Mouse (Mus musculus) midbrain, embryonic 13.5 days (tissue): ENCODE measurements at regions not wholly inside any gene's neighbourhood (a gene's known extent, or its start where the extent isn't known, plus 50 kb on each side); places are given as distances from the start of the nearest gene placed in this dataset.

Experiments
- ATAC-seq: fragments of 200-750 bp; cut with Nextera tagmentation; 2 replicates; pipeline ENCODE4 v1.8.0; 2017; ENCODE audit warnings: mild to moderate bottlenecking, moderate TSS enrichment, moderate library complexity
- H3K27ac ChIP-seq: fragments of 300-500 bp; sonication (generic); 2 replicates; pipeline ENCODE4 v1.5.1; 2015; ENCODE audit warnings: inconsistent platforms, mild to moderate bottlenecking, moderate library complexity
- H3K27me3 ChIP-seq: fragments of 300-500 bp; sonication (generic); 2 replicates; pipeline ENCODE4 v1.6.1; 2015; ENCODE audit warnings: mild to moderate bottlenecking, inconsistent platforms
- H3K36me3 ChIP-seq: fragments of 300-500 bp; sonication (generic); 2 replicates; pipeline ENCODE4 v1.6.1; 2015; ENCODE audit warnings: mild to moderate bottlenecking, inconsistent platforms
- H3K4me1 ChIP-seq: fragments of 300-500 bp; sonication (generic); replicated peaks from 2 replicates; pipeline ENCODE4 v1.6.1; 2015; ENCODE audit warnings: inconsistent platforms
- H3K4me2 ChIP-seq: fragments of 300-500 bp; sonication (generic); replicated peaks from 2 replicates; pipeline ENCODE4 v1.6.1; 2015; ENCODE audit warnings: moderate library complexity, mild to moderate bottlenecking, inconsistent platforms
- H3K4me3 ChIP-seq: fragments of 300-500 bp; sonication (generic); replicated peaks from 2 replicates; pipeline ENCODE4 v1.5.1; 2015; ENCODE audit warnings: mild to moderate bottlenecking, inconsistent platforms
- H3K9ac ChIP-seq: fragments of 300-500 bp; sonication (generic); replicated peaks from 2 replicates; pipeline ENCODE4 v1.6.1; 2015; ENCODE audit warnings: mild to moderate bottlenecking, inconsistent platforms
- H3K9me3 ChIP-seq: fragments of 300-500 bp; sonication (generic); 2 replicates; pipeline ENCODE4 v1.6.1; 2016; ENCODE audit warnings: mild to moderate bottlenecking, inconsistent platforms
- WGBS: fragments of 180-500 bp; shearing (Covaris S2); methylation state at CpG from one replicate; pipeline ENCODE4 v1.1.7; 2015; 5-methylcytosine and 5-hydroxymethylcytosine counted together

- Histone ChIP-seq H3K9me3 (no peaks in the 10 kb centered on the region), H3K27ac (peak overlapping the region; percentile 70), H3K4me2 (peak overlapping the region; percentile 30), H3K4me3 (peak overlapping the region; percentile 20; the same call in 1 of the 2 replicates), H3K36me3 (no peaks in the 10 kb centered on the region), H3K4me1 (peaks cover 7% of the 10 kb centered on the region; the same call in 1 of the 2 replicates), H3K27me3 (no peaks in the 10 kb centered on the region), H3K9ac (no peak overlapping the region)
- WGBS: 31% methylated on average over 8 of the region's 8 CpGs
- peak; percentile 92 for ATAC-seq
Measured at GRCm38 (mm10) chr16:62355830-62356270, 430.8 kb downstream of the Nsun3 start.

- Histone ChIP-seq H3K9ac (no peak overlapping the region), H3K4me2 (no peak overlapping the region), H3K27me3 (no peaks in the 10 kb centered on the region), H3K4me3 (no peak overlapping the region), H3K27ac (no peak overlapping the region), H3K9me3 (no peaks in the 10 kb centered on the region), H3K4me1 (no peaks in the 10 kb centered on the region), H3K36me3 (no peaks in the 10 kb centered on the region)
- 68% methylated on average over 5 of the region's 5 CpGs for WGBS
- ATAC-seq: no peak
Measured at GRCm38 (mm10) chr16:62327378-62328036, 459.1 kb downstream of the Nsun3 start.

GRCm38 (mm10) chr16:62325534-62326244 lies 460.9 kb downstream of the Nsun3 start:
- no peak for ATAC-seq
- whole genome bisulfite sequencing: 61% methylated on average over 3 of the region's 3 CpGs
- H3K27ac ChIP-seq: no peak overlapping the region

GRCm38 (mm10) chr16:62322809-62323208 lies 463.8 kb downstream of the Nsun3 start:
- 100% methylated on average over 1 of the region's 1 CpGs for WGBS

More at GRCm38 (mm10) chr16:62325534-62326244, 460.9 kb downstream of the Nsun3 start:
- Histone ChIP-seq H3K4me2 (no peak overlapping the region), H3K36me3 (no peaks in the 10 kb centered on the region), H3K9ac (no peak overlapping the region), H3K27me3 (no peaks in the 10 kb centered on the region), H3K4me1 (no peaks in the 10 kb centered on the region), H3K4me3 (no peak overlapping the region), H3K9me3 (no peaks in the 10 kb centered on the region)

GRCm38 (mm10) chr16:62288948-62289347 lies 497.7 kb downstream of the Nsun3 start:
- H3K9me3 ChIP-seq: no peaks in the 10 kb centered on the region
- H3K27me3 ChIP-seq: no peaks in the 10 kb centered on the region
- 69% methylated on average over 3 of the region's 3 CpGs for WGBS
- H3K9ac ChIP-seq: no peak overlapping the region
- H3K4me2 ChIP-seq: no peak overlapping the region
- ATAC-seq: no peak
- H3K4me3 ChIP-seq: no peak overlapping the region
- no peaks in the 10 kb centered on the region for H3K4me1 ChIP-seq
- H3K27ac ChIP-seq: no peak overlapping the region
- H3K36me3 ChIP-seq: no peaks in the 10 kb centered on the region

More at GRCm38 (mm10) chr16:62322809-62323208, 463.8 kb downstream of the Nsun3 start:
- 0 out of 2 replicates have a peak, but pooled peaks have one; percentile 37 for ATAC-seq
- no peaks in the 10 kb centered on the region for H3K27me3 ChIP-seq
- no peaks in the 10 kb centered on the region for H3K4me1 ChIP-seq
- no peak overlapping the region for H3K27ac ChIP-seq
- no peak overlapping the region for H3K4me2 ChIP-seq
- H3K36me3 ChIP-seq: no peaks in the 10 kb centered on the region
- no peaks in the 10 kb centered on the region for H3K9me3 ChIP-seq
- H3K4me3 ChIP-seq: no peak overlapping the region
- no peak overlapping the region for H3K9ac ChIP-seq
